Mouse (Mus musculus) liver, postnatal 0 days (tissue): ENCODE data around the gene Cldn10. TPM values are rescaled to one million over a fixed set of nuclear protein-coding genes. Genes with fewer than 3 reads are reported as not detected.

ENCODE experiments used
- ATAC-seq: fragments of 200-750 bp; cut with Nextera tagmentation; 2 replicates; pipeline ENCODE4 v1.8.0; 2017; ENCODE audit warnings: mild to moderate bottlenecking, moderate library complexity
- DNase-seq: peaks from one replicate; pipeline ENCODE4 v3.0.0-alpha.2; 2016
- H3K27ac ChIP-seq: fragments of 300-500 bp; sonication (generic); 2 replicates; pipeline ENCODE4 v1.5.1; 2014; ENCODE audit warnings: antibody characterized with exemption, moderate library complexity, mild to moderate bottlenecking, low read depth
- H3K27me3 ChIP-seq: fragments of 300-500 bp; sonication (generic); 2 replicates; pipeline ENCODE4 v1.6.1; 2014; ENCODE audit warnings: low read length, control low read depth, mixed read lengths; ENCODE audit not compliant: insufficient read depth
- H3K36me3 ChIP-seq: fragments of 300-500 bp; sonication (generic); replicated peaks from 2 replicates; pipeline ENCODE4 v1.6.1; 2014; ENCODE audit warnings: mild to moderate bottlenecking, control low read depth, low read length, moderate library complexity, mixed read lengths; ENCODE audit not compliant: insufficient read depth
- H3K4me1 ChIP-seq: fragments of 300-500 bp; sonication (generic); 2 replicates; pipeline ENCODE4 v1.6.1; 2014; ENCODE audit warnings: antibody characterized with exemption, mild to moderate bottlenecking, control low read depth; ENCODE audit not compliant: insufficient read depth
- H3K4me2 ChIP-seq: fragments of 300-500 bp; sonication (generic); 2 replicates; pipeline ENCODE4 v1.6.1; 2014; ENCODE audit warnings: low read depth, mild to moderate bottlenecking, low read length, moderate library complexity, mixed read lengths
- H3K4me3 ChIP-seq: fragments of 300-500 bp; sonication (generic); 2 replicates; pipeline ENCODE4 v1.5.1; 2014; ENCODE audit warnings: low read depth, low read length
- H3K9ac ChIP-seq: fragments of 300-500 bp; sonication (generic); replicated peaks from 2 replicates; pipeline ENCODE4 v1.6.1; 2014; ENCODE audit warnings: mild to moderate bottlenecking, moderate library complexity
- H3K9me3 ChIP-seq: fragments of 300-500 bp; sonication (generic); 2 replicates; pipeline ENCODE4 v1.6.1; 2016; ENCODE audit warnings: mild to moderate bottlenecking, control low read depth, low read length, mixed read lengths
- CTCF ChIP-seq: sonication (generic); IDR thresholded peaks from 2 replicates; pipeline ENCODE4 v1.5.1; 2016; ENCODE audit warnings: antibody characterized with exemption, low read depth
- EP300 ChIP-seq: IDR thresholded peaks from 2 replicates; pipeline ENCODE4 v1.6.1; 2016; ENCODE audit warnings: antibody characterized with exemption, low read depth, mild to moderate bottlenecking
- WGBS: fragments of 180-500 bp; shearing (Covaris S2); extraction: QIAGEN DNeasy Blood & Tissue Kit; methylation state at CpG from one replicate; pipeline ENCODE4 v1.1.7; 2014; ENCODE audit not compliant: insufficient replicate concordance; 5-methylcytosine and 5-hydroxymethylcytosine counted together
- polyA plus RNA-seq: library from polyadenylated mRNA; unstranded; fragments of >200 nt; fragmentation: Nextera tagmentation; extraction: Ambion mirVana; gene quantifications from 2 replicates; pipeline ENCODE4 v1.2.1, GENCODE M21; 2015

The Cldn10 gene
- polyA plus RNA-seq, 1 experiment from 2014 or later, result 0.61 TPM

- Histone ChIP-seq H3K27ac (no peak overlapping the region), H3K4me3 (no peak overlapping the region), H3K9ac (no peak overlapping the region), H3K4me1 (peaks cover 17% of the 10 kb centered on the region), H3K27me3 (no peaks in the 10 kb centered on the region), H3K36me3 (no peaks in the 10 kb centered on the region), H3K9me3 (no peaks in the 10 kb centered on the region), H3K4me2 (no peak overlapping the region)
- DNase-seq, result no peak
- no peak for ATAC-seq
- TF ChIP-seq CTCF (no peak), EP300 (no peak)
- WGBS, result 88% methylated on average over 13 of the region's 13 CpGs
Measured at GRCm38 (mm10) chr14:118868102-118868724, 80.5 kb downstream of the Cldn10 start.

GRCm38 (mm10) chr14:118869712-118870111 is 82.0 kb downstream of the Cldn10 start:
- TF ChIP-seq CTCF (no peak), EP300 (no peak)
- Histone ChIP-seq H3K9me3 (no peaks in the 10 kb centered on the region), H3K27ac (peak overlapping the region; percentile 29; the same call in 1 of the 2 replicates), H3K4me3 (no peak overlapping the region), H3K36me3 (no peaks in the 10 kb centered on the region), H3K27me3 (no peaks in the 10 kb centered on the region), H3K4me2 (peak overlapping the region; percentile 38), H3K9ac (no peak overlapping the region), H3K4me1 (peaks cover 17% of the 10 kb centered on the region)
- DNase-seq (no peak), ATAC-seq (peak; percentile 83)
- 64% methylated on average over 6 of the region's 6 CpGs for WGBS

DNA sequence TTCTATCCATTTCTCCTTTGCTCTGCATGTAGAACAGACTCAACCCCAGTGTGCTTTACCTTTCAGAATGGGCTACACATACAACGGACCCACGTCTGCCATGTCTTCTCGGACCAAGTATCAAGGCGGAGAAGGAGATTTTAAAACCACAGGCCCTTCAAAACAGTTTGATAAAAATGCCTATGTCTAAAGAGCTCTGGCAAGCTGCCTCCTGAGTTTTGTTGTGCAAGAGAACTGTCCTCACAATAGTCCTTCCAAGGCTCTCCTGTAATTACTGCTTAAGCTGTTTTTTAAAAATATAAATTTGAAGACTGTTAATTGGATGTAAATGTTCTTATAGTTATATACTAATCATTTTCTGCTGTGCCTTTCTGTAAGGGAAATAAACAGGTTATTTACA is 86.4 kb downstream of the Cldn10 start:
- no peaks in the 10 kb centered on the region for H3K36me3 ChIP-seq
- no peak overlapping the region for H3K4me2 ChIP-seq
- no peak overlapping the region for H3K27ac ChIP-seq
- DNase-seq (no peak), ATAC-seq (no peak)
- 58% methylated on average over 4 of the region's 4 CpGs for WGBS
- no peak overlapping the region for H3K9ac ChIP-seq
- no peaks in the 10 kb centered on the region for H3K27me3 ChIP-seq
- peaks cover 10% of the 10 kb centered on the region for H3K4me1 ChIP-seq
- H3K9me3 ChIP-seq, result no peaks in the 10 kb centered on the region
- H3K4me3 ChIP-seq, result no peak overlapping the region
- no peak for TF ChIP-seq CTCF
- TF ChIP-seq EP300, result no peak

DNA sequence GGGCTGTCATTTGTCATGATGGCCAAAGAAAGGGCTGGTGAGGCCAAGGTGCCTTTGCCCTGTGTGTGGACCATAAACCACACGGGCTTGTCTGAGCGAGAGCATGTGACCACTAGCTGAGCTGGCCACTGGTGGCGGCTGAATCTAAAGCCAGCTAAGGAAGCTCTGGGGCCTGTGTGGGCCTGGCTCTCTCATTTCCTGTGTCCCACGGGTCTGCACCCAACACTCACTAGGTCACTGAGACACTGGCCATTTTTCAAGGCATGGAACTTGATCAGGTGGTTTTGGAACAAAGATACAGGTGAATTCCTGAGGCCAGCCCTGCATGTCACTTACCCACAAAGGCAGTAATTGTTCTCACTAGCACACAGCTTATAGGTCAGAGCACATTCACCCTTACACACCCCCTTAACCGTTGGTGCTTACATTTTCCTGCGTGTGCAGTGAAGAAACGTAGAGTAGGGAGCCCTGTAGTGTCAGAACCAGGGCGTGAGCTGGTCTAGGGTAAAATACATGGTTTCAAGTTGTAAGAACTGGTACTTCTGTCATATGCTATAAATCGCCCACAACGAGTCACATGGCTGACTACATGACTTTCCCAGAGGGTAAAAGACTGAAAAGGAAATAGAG is 87.2 kb downstream of the Cldn10 start:
- TF ChIP-seq EP300 (no peak), CTCF (no peak)
- DNase-seq, result no peak
- Histone ChIP-seq H3K27me3 (no peaks in the 10 kb centered on the region), H3K4me2 (no peak overlapping the region), H3K4me1 (peaks cover 4% of the 10 kb centered on the region; the same call in 1 of the 2 replicates), H3K36me3 (no peaks in the 10 kb centered on the region), H3K9ac (no peak overlapping the region), H3K27ac (no peak overlapping the region), H3K9me3 (no peaks in the 10 kb centered on the region), H3K4me3 (no peak overlapping the region)
- 69% methylated on average over 10 of the region's 10 CpGs for WGBS
- no peak for ATAC-seq

DNA sequence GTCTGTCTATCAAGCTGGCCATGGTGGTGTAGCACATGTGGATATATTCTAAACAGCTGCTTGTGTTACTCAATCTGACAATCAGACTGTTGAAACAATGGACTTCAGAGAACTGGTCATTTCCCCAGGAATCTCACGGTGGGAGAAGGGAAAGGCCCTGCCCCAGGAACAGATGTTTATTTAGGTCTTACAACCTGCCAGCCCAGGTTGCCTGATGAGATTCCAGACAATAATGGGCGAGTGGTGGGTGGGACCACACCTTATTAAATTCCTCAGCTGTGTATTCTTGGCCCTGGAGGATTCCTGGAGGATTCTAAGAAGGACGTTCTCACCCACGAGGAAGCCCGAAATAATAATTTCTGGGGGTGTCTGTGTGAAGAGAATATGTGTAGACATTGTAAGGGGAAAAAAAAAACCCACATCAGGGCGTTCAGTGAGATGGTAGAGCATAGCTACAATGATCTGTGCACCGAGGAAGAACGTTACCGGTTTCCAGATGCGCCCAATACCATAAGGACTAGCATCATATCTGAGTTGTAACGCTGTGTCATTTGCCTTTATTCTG is 90.7 kb downstream of the Cldn10 start:
- DNase-seq (no peak), ATAC-seq (no peak)
- no peak overlapping the region for H3K4me2 ChIP-seq
- TF ChIP-seq CTCF, result no peak
- no peak for TF ChIP-seq EP300
- no peaks in the 10 kb centered on the region for H3K36me3 ChIP-seq
- H3K4me1 ChIP-seq, result no peaks in the 10 kb centered on the region
- no peaks in the 10 kb centered on the region for H3K9me3 ChIP-seq
- no peaks in the 10 kb centered on the region for H3K27me3 ChIP-seq
- H3K9ac ChIP-seq, result no peak overlapping the region
- no peak overlapping the region for H3K27ac ChIP-seq
- 83% methylated on average over 11 of the region's 11 CpGs for WGBS
- no peak overlapping the region for H3K4me3 ChIP-seq

DNA sequence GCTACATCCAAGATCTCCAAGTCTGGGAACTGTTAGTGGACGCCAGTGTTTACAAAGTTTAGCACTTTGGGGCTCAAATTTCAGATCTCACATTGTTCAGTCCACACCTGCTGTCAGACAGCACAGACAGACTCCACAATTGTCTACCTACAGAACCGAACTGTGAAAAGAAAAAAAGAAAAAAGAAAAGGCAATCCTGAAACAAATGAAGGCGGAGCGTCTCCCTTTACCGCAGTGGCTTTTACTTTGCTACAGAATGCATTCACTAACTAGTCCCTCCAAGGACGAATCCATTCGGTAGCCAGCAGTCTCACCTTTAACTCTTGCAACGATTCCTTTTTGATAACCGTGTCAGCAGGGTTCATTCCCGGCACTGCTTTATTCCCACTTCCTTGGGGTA is 93.0 kb downstream of the Cldn10 start:
- H3K9me3 ChIP-seq, result no peaks in the 10 kb centered on the region
- H3K4me3 ChIP-seq, result no peak overlapping the region
- H3K27ac ChIP-seq, result no peak overlapping the region
- H3K27me3 ChIP-seq, result no peaks in the 10 kb centered on the region
- H3K4me2 ChIP-seq, result no peak overlapping the region
- ATAC-seq, result no peak
- H3K4me1 ChIP-seq, result no peaks in the 10 kb centered on the region
- DNase-seq, result no peak
- TF ChIP-seq EP300 (no peak), CTCF (no peak)
- no peak overlapping the region for H3K9ac ChIP-seq
- WGBS, result 88% methylated on average over 10 of the region's 10 CpGs
- no peaks in the 10 kb centered on the region for H3K36me3 ChIP-seq
